Comparison of ENCODE assay signal across 31 mouse cellular contexts in genomic region chr1:144152526-144152925, GRCm38 (mm10). TPM values are rescaled to one million over a fixed set of nuclear protein-coding genes. Genes with fewer than 3 reads are reported as not detected.
A peak's percentile ranks its signal among the peaks of the same experiment; 100 is the strongest.
DNase-seq lines count a peak whose midpoint lies in the region; ATAC-seq and TF ChIP-seq lines count a peak whose summit lies in the region.
"Had no signal": no experiment of that assay in that cellular context is flagged by ENCODE, and none has a peak within 500 bp of the region (broad histone marks: within the 10 kb centered on the region; RNA-seq: fewer than 3 reads in every experiment).

No protein-coding gene starts in this region.

- WGBS in forebrain, embryonic 15.5 days, result 47% methylated on average over 1 of the region's 1 CpGs
- WGBS in forebrain, postnatal 0 days, result 39% methylated on average over 1 of the region's 1 CpGs
- 57% methylated on average over 1 of the region's 1 CpGs for WGBS in neural tube, embryonic 13.5 days

- 0 out of 2 replicates have a peak, but pooled peaks have one; percentile 24 for ATAC-seq in forebrain, embryonic 15.5 days (replicated peaks)
- no peak for ATAC-seq in forebrain, postnatal 0 days
- no peak for ATAC-seq in neural tube, embryonic 13.5 days (ENCODE audit: low read depth)
- ATAC-seq: CD4-positive, CD25-positive, alpha-beta regulatory T cell, adult 4 months; intestine, embryonic 16.5 days had no signal

- H3K36me3 ChIP-seq in forebrain, embryonic 15.5 days, result no peaks in the 10 kb centered on the region
- H3K36me3 ChIP-seq in forebrain, postnatal 0 days (ENCODE audit: insufficient read depth), result no peaks in the 10 kb centered on the region
- no peaks in the 10 kb centered on the region for H3K36me3 ChIP-seq in neural tube, embryonic 13.5 days
- H3K36me3 ChIP-seq: heart, embryonic 12.5 days; liver, embryonic 15.5 days; midbrain, embryonic 12.5 days had no signal

- no peak for DNase-seq in forebrain, postnatal 0 days
- DNase-seq in layer of hippocampus, adult 2 months (ENCODE audit: low spot score in 2 of 2), result no peak
- DNase-seq in layer of hippocampus, adult 11-12 months (ENCODE audit: low spot score), result no peak
- no peak for DNase-seq in neural tube, embryonic 10.5 days (ENCODE audit: extremely low spot score, low spot score)
- DNase-seq in cerebellum, postnatal 10 days, result no peak
- DNase-seq: adrenal gland, postnatal 14 days; cerebellum, adult 11-12 months; cerebellum, adult 9-11 months; gastrocnemius, postnatal 14 days; kidney, adult 8-10 months; kidney, postnatal 4 days; lung, embryonic 14.5 days; lung, postnatal 14 days; retina, postnatal 1 day; thymus, postnatal 4 days had no signal

- H3K4me1 ChIP-seq in forebrain, embryonic 15.5 days, result peaks cover 5% of the 10 kb centered on the region; the same call in 1 of the 2 replicates
- H3K4me1 ChIP-seq in forebrain, postnatal 0 days (ENCODE audit: insufficient read depth), result no peaks in the 10 kb centered on the region
- H3K4me1 ChIP-seq in neural tube, embryonic 13.5 days (replicated peaks), result no peaks in the 10 kb centered on the region; the same call in 1 of the 2 replicates
- H3K4me1 ChIP-seq: heart, embryonic 12.5 days; liver, embryonic 15.5 days; midbrain, embryonic 12.5 days had no signal

- no peak overlapping the region for H3K9ac ChIP-seq in forebrain, embryonic 15.5 days (replicated peaks)
- no peak overlapping the region for H3K9ac ChIP-seq in forebrain, postnatal 0 days
- H3K9ac ChIP-seq in neural tube, embryonic 13.5 days, result no peak overlapping the region
- H3K9ac ChIP-seq: heart, embryonic 12.5 days; liver, embryonic 15.5 days; lung, embryonic 14.5 days; midbrain, embryonic 12.5 days had no signal

- H3K27me3 ChIP-seq in forebrain, embryonic 15.5 days, result no peaks in the 10 kb centered on the region
- no peaks in the 10 kb centered on the region for H3K27me3 ChIP-seq in forebrain, postnatal 0 days (ENCODE audit: insufficient read depth, low read length)
- no peaks in the 10 kb centered on the region for H3K27me3 ChIP-seq in neural tube, embryonic 13.5 days
- H3K27me3 ChIP-seq: heart, embryonic 12.5 days; liver, embryonic 15.5 days; midbrain, embryonic 12.5 days had no signal

- H3K4me2 ChIP-seq in forebrain, embryonic 15.5 days (replicated peaks), result no peak overlapping the region
- no peak overlapping the region for H3K4me2 ChIP-seq in forebrain, postnatal 0 days (ENCODE audit: low read depth)
- H3K4me2 ChIP-seq in neural tube, embryonic 13.5 days, result no peak overlapping the region
- H3K4me2 ChIP-seq: heart, embryonic 12.5 days; liver, embryonic 15.5 days; lung, embryonic 14.5 days; midbrain, embryonic 12.5 days had no signal

- H3K27ac ChIP-seq in forebrain, embryonic 15.5 days (replicated peaks), result peak overlapping the region; percentile 28; the same call in 1 of the 2 replicates
- H3K27ac ChIP-seq in forebrain, postnatal 0 days (ENCODE audit: low read depth, low read length), result no peak overlapping the region
- H3K27ac ChIP-seq in layer of hippocampus, adult 2 months, result peak overlapping the region; percentile 62; the same call in 1 of the 2 replicates
- 0 out of 2 replicates have a peak overlapping the region, but pooled peaks have one; percentile 1 for H3K27ac ChIP-seq in neural tube, embryonic 13.5 days (replicated peaks)
- H3K27ac ChIP-seq: kidney, postnatal 0 days; liver, embryonic 15.5 days; midbrain, embryonic 12.5 days had no signal

- TF ChIP-seq CTCF in forebrain, postnatal 0 days (IDR thresholded peaks at IDR 0.05; ENCODE audit: low read depth), result no peak
- no peak for TF ChIP-seq CTCF in layer of hippocampus, adult 2 months (conservative IDR thresholded peaks at IDR 0.05)

- no peak overlapping the region for H3K4me3 ChIP-seq in forebrain, embryonic 15.5 days
- no peak overlapping the region for H3K4me3 ChIP-seq in forebrain, postnatal 0 days (ENCODE audit: low read depth, low read length)
- no peak overlapping the region for H3K4me3 ChIP-seq in layer of hippocampus, adult 2 months
- H3K4me3 ChIP-seq in neural tube, embryonic 13.5 days, result no peak overlapping the region
- H3K4me3 ChIP-seq: erythroblast, embryonic 14.5 days; heart, embryonic 12.5 days; liver, embryonic 15.5 days; midbrain, embryonic 12.5 days; myocyte had no signal

- H3K9me3 ChIP-seq in forebrain, embryonic 15.5 days, result no peaks in the 10 kb centered on the region
- H3K9me3 ChIP-seq in forebrain, postnatal 0 days (ENCODE audit: low read length), result no peaks in the 10 kb centered on the region
- no peaks in the 10 kb centered on the region for H3K9me3 ChIP-seq in neural tube, embryonic 13.5 days
- H3K9me3 ChIP-seq: heart, embryonic 12.5 days; liver, embryonic 15.5 days; midbrain, embryonic 12.5 days had no signal

RNA-seq across cellular contexts. Expression of gene Rgs13, which starts 24.6 kb away (rescaled TPM):
- 1.5 and 1.7 TPM in 2 replicates for polyA plus RNA-seq in forebrain, embryonic 15.5 days (2015; fragmentation: Nextera tagmentation; extraction: Ambion mirVana)
- total RNA-seq in forebrain, postnatal 0 days (2014; rRNA removed), result 0.62 and 1.5 TPM in 2 replicates
- 0.98 and 1.3 TPM in 2 replicates for polyA plus RNA-seq in forebrain, postnatal 0 days (2015; fragmentation: Nextera tagmentation; extraction: Ambion mirVana)
- 1 to 10 TPM; 1.1 to 1.4 TPM for total RNA-seq in layer of hippocampus, adult 2 months (2021)
- polyA plus RNA-seq in neural tube, embryonic 13.5 days (2015; fragmentation: Nextera tagmentation; extraction: Ambion mirVana), result 0.13 and 0.19 TPM in 2 replicates
- total RNA-seq: adrenal gland, postnatal 14 days; common myeloid progenitor, adult 5-6 weeks; granulocyte monocyte progenitor cell, adult 5-6 weeks; hematopoietic stem cell, adult 5-6 weeks had no signal
- polyA plus RNA-seq: erythroblast, embryonic 14.5 days; heart, embryonic 12.5 days; intestine, embryonic 16.5 days; kidney, postnatal 0 days; limb, embryonic 11.5 days; liver, adult 2 months; liver, embryonic 15.5 days; lung, embryonic 14.5 days; myocyte; testis, adult 2 months had no signal
